Mouse (Mus musculus) CH12.LX (cell line): ENCODE measurements around the gene Acsl5. TPM values are rescaled to one million over a fixed set of nuclear protein-coding genes. Genes with fewer than 3 reads are reported as not detected.

Experiments used
- DNase-seq: peaks from one replicate; pipeline ENCODE4 v3.0.0-alpha.2; 2013; ENCODE audit errors: extremely low read depth
- H3K27ac ChIP-seq: 2 replicates; pipeline ENCODE4 v1.5.1; 2012; ENCODE audit warnings: low read depth, mild to moderate bottlenecking, control low read depth, moderate library complexity; ENCODE audit not compliant: insufficient read depth
- H3K27me3 ChIP-seq: replicated peaks from 2 replicates; pipeline ENCODE3; 2012; ENCODE audit warnings: inconsistent platforms
- H3K36me3 ChIP-seq, 2 experiments: replicated peaks in 1 of 2; 2 replicates each; pipeline versions ENCODE3 to v1.6.1; 2012; ENCODE audit warnings: inconsistent platforms in 1 of 2, low read length in 1 of 2, mild to moderate bottlenecking in 1 of 2, mixed read lengths in 1 of 2, moderate library complexity in 1 of 2; ENCODE audit not compliant: control insufficient read depth in 1 of 2, insufficient read depth in 1 of 2
- H3K4me1 ChIP-seq, 2 experiments: 2 replicates each; pipeline ENCODE4 v1.6.1; 2012; ENCODE audit warnings: inconsistent platforms in 1 of 2, moderate library complexity in 1 of 2; ENCODE audit not compliant: insufficient read depth in 2 of 2, control insufficient read depth in 1 of 2
- H3K4me2 ChIP-seq: 2 replicates; pipeline ENCODE4 v1.6.1; 2012; ENCODE audit warnings: low read depth, mild to moderate bottlenecking, control low read depth; ENCODE audit not compliant: poor library complexity, insufficient read depth, severe bottlenecking
- H3K4me3 ChIP-seq, 3 experiments: fragments of 150-350 bp in 1 of 3; sonication (generic) in 1 of 3; replicated peaks in 1 of 3; 2 replicates each; pipeline versions ENCODE3 to v1.5.1; 2011 to 2012; ENCODE audit warnings: low read depth in 2 of 3, low read length in 2 of 3, mild to moderate bottlenecking in 2 of 3, moderate library complexity in 2 of 3, control low read depth in 1 of 3, improper control_type of control experiment in 1 of 3, inconsistent platforms in 1 of 3, mixed read lengths in 1 of 3; ENCODE audit not compliant: poor library complexity in 1 of 3
- H3K79me2 ChIP-seq: replicated peaks from 2 replicates; pipeline ENCODE4 v1.6.1; 2012; ENCODE audit warnings: mild to moderate bottlenecking, moderate library complexity; ENCODE audit not compliant: control insufficient read depth, poor library complexity, insufficient read depth, severe bottlenecking; ENCODE audit errors: extremely low read depth
- H3K9ac ChIP-seq: 2 replicates; pipeline ENCODE4 v1.6.1; 2012; ENCODE audit warnings: low read depth, mild to moderate bottlenecking, control low read depth, moderate library complexity; ENCODE audit not compliant: insufficient read depth
- H3K9me3 ChIP-seq: replicated peaks from 2 replicates; pipeline ENCODE3; 2012; ENCODE audit warnings: low read length, inconsistent platforms, mixed read lengths
- BHLHE40 ChIP-seq: IDR thresholded peaks from 2 replicates; pipeline ENCODE4 v1.6.1; 2011; ENCODE audit warnings: mild to moderate bottlenecking, low read depth, low read length, improper control_type of control experiment
- CHD1 ChIP-seq: IDR thresholded peaks from 2 replicates; pipeline ENCODE4 v1.6.1; 2012; ENCODE audit warnings: low read depth, low read length, improper control_type of control experiment, inconsistent platforms
- GABPA ChIP-seq: IDR thresholded peaks from 2 replicates; pipeline ENCODE4 v1.6.1; 2012; ENCODE audit warnings: low read depth, low read length, improper control_type of control experiment, inconsistent platforms; ENCODE audit not compliant: insufficient replicate concordance
- IRF4 ChIP-seq: IDR thresholded peaks from 2 replicates; pipeline ENCODE4 v1.6.1; 2014; ENCODE audit warnings: low read depth, mild to moderate bottlenecking, inconsistent platforms, low read length, improper control_type of control experiment
- MXI1 ChIP-seq: IDR thresholded peaks from 2 replicates; pipeline ENCODE4 v1.6.1; 2011; ENCODE audit warnings: mild to moderate bottlenecking, low read depth, low read length, improper control_type of control experiment
- POLR2AphosphoS2 ChIP-seq: IDR thresholded peaks from 2 replicates; pipeline ENCODE4 v1.6.1; 2011; ENCODE audit warnings: low read depth, low read length, improper control_type of control experiment
- TCF12 ChIP-seq: IDR thresholded peaks from 2 replicates; pipeline ENCODE4 v1.6.1; 2014; ENCODE audit warnings: low read depth, mild to moderate bottlenecking, inconsistent platforms, low read length, improper control_type of control experiment
- ZC3H11A ChIP-seq: IDR thresholded peaks from 2 replicates; pipeline ENCODE4 v1.6.1; 2012; ENCODE audit warnings: low read depth, mild to moderate bottlenecking, inconsistent platforms, low read length, improper control_type of control experiment
- ZKSCAN1 ChIP-seq: IDR thresholded peaks from 2 replicates; pipeline ENCODE4 v1.6.1; 2012; ENCODE audit warnings: low read depth, inconsistent platforms, low read length, improper control_type of control experiment, borderline replicate concordance
- ZMIZ1 ChIP-seq: IDR thresholded peaks from 2 replicates; pipeline ENCODE4 v1.6.1; 2012; ENCODE audit warnings: low read depth, mild to moderate bottlenecking, inconsistent platforms, low read length, improper control_type of control experiment
- ZNF384 ChIP-seq: IDR thresholded peaks from 2 replicates; pipeline ENCODE4 v1.6.1; 2012; ENCODE audit warnings: low read depth, low read length, improper control_type of control experiment, inconsistent platforms
- dilution Hi-C: fragments of 300-500 bp; cut with MboI; formaldehyde crosslinking; loops from 2 replicates; pipeline ENCODE4 v1.14.3; 2020; ENCODE audit warnings: low sequenced_read_pairs; ENCODE audit not compliant: extremely low pct_unique_long_range_greater_than_20kb, extremely low pct_ligation_motif_present
- in situ Hi-C: fragments of 300-500 bp; cut with MboI; formaldehyde crosslinking; loops from 3 replicates; pipeline ENCODE4 v1.14.3; 2019; ENCODE audit warnings: low sequenced_read_pairs, low pct_ligation_motif_present, low pct_unique_long_range_greater_than_20kb, mixed read lengths
- polyA plus RNA-seq: library from polyadenylated mRNA; unstranded; fragments of >175 nt; gene quantifications from 2 replicates; pipeline ENCODE4 v1.2.1, GENCODE M21; 2012; ENCODE audit warnings: low read depth; ENCODE audit not compliant: insufficient read length
- total RNA-seq, 2 experiments: library from RNA; depleted of rRNA; stranded (reverse); fragments of 300-350 nt in 1 of 2; fragments of >200 nt in 1 of 2; gene quantifications; 2 replicates each; pipeline ENCODE4 v1.2.3; 2012 to 2014

Acsl5 gene
- total and polyA plus RNA-seq, 3 experiments = 126 to 265 (median 196) TPM

DNA sequence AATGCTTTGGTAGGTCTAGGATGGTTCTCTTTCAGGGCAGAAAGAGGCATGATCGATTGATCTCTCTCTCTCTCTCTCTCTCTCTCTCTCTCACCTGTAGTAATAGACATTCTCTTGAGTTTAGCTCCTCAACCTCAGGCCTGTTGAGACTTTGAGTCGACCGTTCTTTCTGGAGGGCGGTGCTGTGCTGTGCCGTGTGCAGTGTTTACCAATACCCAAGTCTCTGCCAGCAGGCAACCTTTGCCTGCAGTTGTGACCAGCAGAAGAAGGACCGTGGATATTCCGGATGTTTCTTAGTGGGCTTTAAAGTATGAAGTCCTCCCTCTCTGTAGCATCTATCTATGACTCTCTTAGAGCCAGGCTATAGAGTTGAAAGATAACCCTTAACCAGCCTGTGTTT is 90.7 kb downstream of the Acsl5 start:
- no peaks in the 10 kb centered on the region for H3K79me2 ChIP-seq
- H3K4me1 ChIP-seq = no peaks in the 10 kb centered on the region
- H3K27ac ChIP-seq = no peak overlapping the region
- in situ Hi-C loops = loop anchor here (10.0 kb wide), 1 partner anchor 532 kb away; no protein-coding TSS in a partner anchor
- no peak overlapping the region for H3K4me3 ChIP-seq
- dilution Hi-C loops = no loop called here
- H3K36me3 ChIP-seq = peaks cover 17 to 69% of the 10 kb centered on the region in 2 experiments
- H3K9ac ChIP-seq = no peak overlapping the region
- no peaks in the 10 kb centered on the region for H3K27me3 ChIP-seq
- H3K9me3 ChIP-seq = no peaks in the 10 kb centered on the region
- H3K4me2 ChIP-seq = no peak overlapping the region
- DNase-seq = no peak
- TF ChIP-seq ZKSCAN1 = no peak

DNA sequence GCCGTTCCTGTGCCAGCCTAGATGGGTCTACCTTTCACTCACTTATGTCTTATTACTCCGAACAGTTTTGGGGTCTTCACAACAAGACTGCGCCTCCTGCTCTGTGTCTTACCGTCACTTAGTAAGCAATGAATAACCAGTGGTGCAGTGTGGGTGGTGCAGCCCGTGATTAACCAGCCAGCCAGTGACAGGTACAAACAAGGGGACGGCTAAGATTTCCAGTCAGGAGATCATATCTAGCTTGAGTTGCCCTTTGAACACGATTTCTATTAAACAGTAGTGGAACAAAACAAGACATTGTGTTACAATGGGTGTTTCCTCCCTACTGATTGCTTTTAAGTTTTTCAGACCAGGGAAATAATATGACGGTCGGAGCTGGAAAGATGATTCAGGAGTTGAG is 91.5 kb downstream of the Acsl5 start:
- peaks cover 17 to 69% of the 10 kb centered on the region in 2 experiments for H3K36me3 ChIP-seq
- dilution Hi-C loops (no loop called here), in situ Hi-C loops (loop anchor here (10.0 kb wide), 1 partner anchor 532 kb away; no protein-coding TSS in a partner anchor)
- H3K27me3 ChIP-seq = no peaks in the 10 kb centered on the region
- H3K9ac ChIP-seq = no peak overlapping the region
- H3K4me3 ChIP-seq = no peak overlapping the region
- H3K27ac ChIP-seq = no peak overlapping the region
- DNase-seq = no peak
- no peak overlapping the region for H3K4me2 ChIP-seq
- TF ChIP-seq POLR2AphosphoS2 = no peak
- TF ChIP-seq BHLHE40 = no peak
- TF ChIP-seq GABPA = no peak
- no peak for TF ChIP-seq IRF4
- TF ChIP-seq ZC3H11A = no peak
- TF ChIP-seq TCF12 = no peak
- TF ChIP-seq ZMIZ1 = no peak
- no peak for TF ChIP-seq CHD1
- TF ChIP-seq MXI1 = no peak
- no peak for TF ChIP-seq ZNF384
- H3K4me1 ChIP-seq = no peaks in the 10 kb centered on the region
- no peaks in the 10 kb centered on the region for H3K9me3 ChIP-seq
- H3K79me2 ChIP-seq = no peaks in the 10 kb centered on the region

Other genes starting within 250 kb of the Acsl5 start
- gene Gpam, start 124.7 kb upstream of the Acsl5 start, total RNA-seq (2012; rRNA removed) = 11.1 and 12.3 TPM in 2 replicates
- gene Gpam, start 124.7 kb upstream of the Acsl5 start, total RNA-seq (2014; rRNA removed) = 12.5 and 12.9 TPM in 2 replicates
- gene Gpam, start 124.7 kb upstream of the Acsl5 start, polyA plus RNA-seq = 8.2 and 8.8 TPM in 2 replicates
- gene Tectb, start 71.2 kb upstream of the Acsl5 start, total RNA-seq (2012; rRNA removed) = not detected in 2 replicates
- gene Tectb, start 71.2 kb upstream of the Acsl5 start, total RNA-seq (2014; rRNA removed) = not detected in 2 replicates
- gene Tectb, start 71.2 kb upstream of the Acsl5 start, polyA plus RNA-seq = not detected in 2 replicates
- gene Gucy2g, start 10.7 kb upstream of the Acsl5 start, total RNA-seq (2012; rRNA removed) = not detected in 2 replicates
- not detected in 2 replicates for gene Gucy2g, start 10.7 kb upstream of the Acsl5 start, total RNA-seq (2014; rRNA removed)
- gene Gucy2g, start 10.7 kb upstream of the Acsl5 start, polyA plus RNA-seq = 0.11 TPM in 1 of 2 replicates, not detected in the other
- gene Zdhhc6, start 64.1 kb downstream of the Acsl5 start, total RNA-seq (2012; rRNA removed) = 88.6 and 101 TPM in 2 replicates
- 143 and 152 TPM in 2 replicates for gene Zdhhc6, start 64.1 kb downstream of the Acsl5 start, total RNA-seq (2014; rRNA removed)
- 101 and 108 TPM in 2 replicates for gene Zdhhc6, start 64.1 kb downstream of the Acsl5 start, polyA plus RNA-seq
- gene Vti1a, start 64.4 kb downstream of the Acsl5 start, total RNA-seq (2012; rRNA removed) = 22.3 and 23.1 TPM in 2 replicates
- gene Vti1a, start 64.4 kb downstream of the Acsl5 start, total RNA-seq (2014; rRNA removed) = 23.5 and 23.8 TPM in 2 replicates
- gene Vti1a, start 64.4 kb downstream of the Acsl5 start, polyA plus RNA-seq = 27.6 and 30.8 TPM in 2 replicates